Mouse (Mus musculus) 3134 (cell line): ENCODE data around the gene Cyp1b1.

Experiments used
- DNase-seq: peaks from one replicate; pipeline ENCODE4 v3.0.0-alpha.2; 2011; ENCODE audit warnings: low spot score; ENCODE audit not compliant: insufficient read length; ENCODE audit errors: extremely low read depth

The Cyp1b1 gene

DNA sequence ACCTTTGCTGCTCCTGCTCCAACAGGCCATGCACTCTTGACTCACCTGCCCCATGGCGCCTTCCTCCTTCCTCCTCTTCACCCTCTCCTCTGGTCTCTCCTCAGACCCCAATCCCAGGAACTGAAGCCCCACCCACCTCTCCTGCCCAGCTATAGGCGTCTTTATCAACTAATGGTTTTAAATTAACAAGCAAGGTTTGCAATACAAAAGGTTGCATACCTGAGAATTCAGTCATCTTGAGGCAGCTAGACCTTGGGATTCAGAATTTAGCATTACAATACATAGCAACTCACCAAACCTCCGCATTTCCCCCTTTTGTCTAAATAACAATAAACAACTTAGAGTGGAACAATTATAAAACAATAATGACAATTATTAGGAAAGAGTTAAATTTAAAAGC is 60.7 kb downstream of the Cyp1b1 start:
- DNase-seq: no peak

DNA sequence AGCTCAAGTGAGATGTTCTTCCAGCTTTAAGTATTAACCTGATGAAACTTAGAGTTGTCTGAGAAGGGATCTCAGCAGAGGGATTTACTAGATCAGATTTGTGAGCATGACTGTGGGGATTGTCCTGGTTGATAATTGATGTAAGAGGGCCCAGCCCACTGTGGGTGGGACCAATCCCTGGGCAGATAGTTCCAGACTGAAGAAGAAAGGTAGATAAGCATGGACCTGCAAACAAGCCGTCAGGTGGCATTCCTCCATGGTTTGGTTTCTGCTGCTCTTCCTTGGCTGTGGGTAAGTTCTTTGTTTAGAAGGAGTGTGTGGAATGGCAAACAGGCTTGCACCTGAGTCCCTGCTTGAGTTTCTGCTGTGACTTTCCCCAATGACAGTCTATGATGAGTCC is 61.7 kb downstream of the Cyp1b1 start:
- no peak for DNase-seq
